Mouse (Mus musculus): ENCODE data around the gene Tbc1d10a. TPM values are rescaled to one million over a fixed set of nuclear protein-coding genes. Genes with fewer than 3 reads are reported as not detected.
A peak's percentile ranks its signal among the peaks of the same experiment; 100 is the strongest.

The Tbc1d10a gene
- polyA plus RNA-seq, 1 experiment from 2014 or later = 27.7 TPM

GRCm38 (mm10) chr11:4251376-4251775 lies 64.8 kb downstream of the Tbc1d10a start:
- no peak overlapping the region for H3K4me3 ChIP-seq
- ATAC-seq (ENCODE audit: low FRiP score, low read depth) = no peak
- H3K4me1 ChIP-seq = no peaks in the 10 kb centered on the region
- no peaks in the 10 kb centered on the region for H3K27me3 ChIP-seq (replicated peaks)
- H3K27ac ChIP-seq = no peak overlapping the region
- no peak overlapping the region for H3K4me2 ChIP-seq (replicated peaks)
- H3K36me3 ChIP-seq = no peaks in the 10 kb centered on the region
- 77% methylated on average over 3 of the region's 3 CpGs for WGBS
- no peaks in the 10 kb centered on the region for H3K9me3 ChIP-seq
- no peak overlapping the region for H3K9ac ChIP-seq

GRCm38 (mm10) chr11:4252886-4253285 lies 66.3 kb downstream of the Tbc1d10a start:
- no peak for ATAC-seq (ENCODE audit: low FRiP score, low read depth)
- no peak overlapping the region for H3K9ac ChIP-seq
- H3K27me3 ChIP-seq (replicated peaks) = no peaks in the 10 kb centered on the region
- H3K36me3 ChIP-seq = no peaks in the 10 kb centered on the region
- no peak overlapping the region for H3K4me2 ChIP-seq (replicated peaks)
- H3K27ac ChIP-seq = no peak overlapping the region
- H3K4me3 ChIP-seq = no peak overlapping the region
- H3K9me3 ChIP-seq = no peaks in the 10 kb centered on the region
- H3K4me1 ChIP-seq = no peaks in the 10 kb centered on the region
- 68% methylated on average over 2 of the region's 2 CpGs for WGBS

GRCm38 (mm10) chr11:4256846-4257607 lies 70.4 kb downstream of the Tbc1d10a start, which contains the start of gene Lif:
Gene Lif, plus strand, starts transcription at chr11:4257557.
- Histone ChIP-seq H3K9ac (no peak within 1 kb of the TSS), H3K4me2 (replicated peaks) (peak within 1 kb of the TSS; percentile 46), H3K9me3 (no peaks in the 10 kb centered on the region), H3K4me1 (peaks cover 6% of the 10 kb centered on the region; the same call in 1 of the 2 replicates), H3K27me3 (replicated peaks) (no peaks in the 10 kb centered on the region), H3K27ac (no peak within 1 kb of the TSS), H3K4me3 (no peak within 1 kb of the TSS), H3K36me3 (no peaks in the 10 kb centered on the region)
- ATAC-seq (ENCODE audit: low FRiP score, low read depth) = no peak
- 62% methylated on average over 11 of the region's 11 CpGs for WGBS

GRCm38 (mm10) chr11:4257756-4258155 lies 71.2 kb downstream of the Tbc1d10a start:
- Histone ChIP-seq H3K9me3 (no peaks in the 10 kb centered on the region), H3K4me2 (replicated peaks) (no peak overlapping the region), H3K36me3 (no peaks in the 10 kb centered on the region), H3K4me1 (peaks cover 6% of the 10 kb centered on the region; the same call in 1 of the 2 replicates), H3K4me3 (no peak overlapping the region), H3K9ac (no peak overlapping the region), H3K27me3 (replicated peaks) (no peaks in the 10 kb centered on the region), H3K27ac (no peak overlapping the region)
- WGBS = 66% methylated on average over 5 of the region's 5 CpGs
- no peak for ATAC-seq (ENCODE audit: low FRiP score, low read depth)

- H3K4me3 ChIP-seq = no peak overlapping the region
- H3K4me1 ChIP-seq = peaks cover 6% of the 10 kb centered on the region; the same call in 1 of the 2 replicates
- no peaks in the 10 kb centered on the region for H3K27me3 ChIP-seq (replicated peaks)
- peak; percentile 59; the same call in 1 of the 2 replicates for ATAC-seq (ENCODE audit: low FRiP score, low read depth)
- WGBS = under 1% methylated on average over 7 of the region's 7 CpGs
- H3K9ac ChIP-seq = no peak overlapping the region
- H3K9me3 ChIP-seq = no peaks in the 10 kb centered on the region
- peak overlapping the region; percentile 46 for H3K4me2 ChIP-seq (replicated peaks)
- no peak overlapping the region for H3K27ac ChIP-seq
- no peaks in the 10 kb centered on the region for H3K36me3 ChIP-seq
Observed at GRCm38 (mm10) chr11:4258657-4259082, 72.1 kb downstream of the Tbc1d10a start.

GRCm38 (mm10) chr11:4260463-4261187 lies 74.0 kb downstream of the Tbc1d10a start:
- 58% methylated on average over 14 of the region's 14 CpGs for WGBS
- no peak overlapping the region for H3K4me2 ChIP-seq (replicated peaks)

GRCm38 (mm10) chr11:4261188-4261494 lies 74.6 kb downstream of the Tbc1d10a start:
- H3K9ac ChIP-seq = no peak overlapping the region
- 51% methylated on average over 7 of the region's 7 CpGs for WGBS

More at GRCm38 (mm10) chr11:4260463-4261187, 74.0 kb downstream of the Tbc1d10a start:
- H3K4me3 ChIP-seq = no peak overlapping the region
- no peaks in the 10 kb centered on the region for H3K36me3 ChIP-seq
- H3K27ac ChIP-seq = no peak overlapping the region
- peaks cover 6% of the 10 kb centered on the region; the same call in 1 of the 2 replicates for H3K4me1 ChIP-seq
- no peak overlapping the region for H3K9ac ChIP-seq
- ATAC-seq (ENCODE audit: low FRiP score, low read depth) = no peak
- no peaks in the 10 kb centered on the region for H3K9me3 ChIP-seq
- peaks cover 13% of the 10 kb centered on the region for H3K27me3 ChIP-seq (replicated peaks)

GRCm38 (mm10) chr11:4261969-4262368 lies 75.4 kb downstream of the Tbc1d10a start:
- ATAC-seq (ENCODE audit: low FRiP score, low read depth) = no peak
- H3K4me2 ChIP-seq (replicated peaks) = no peak overlapping the region
- H3K9ac ChIP-seq = no peak overlapping the region
- 43% methylated on average over 5 of the region's 5 CpGs for WGBS
- H3K27ac ChIP-seq = no peak overlapping the region
- no peak overlapping the region for H3K4me3 ChIP-seq
- H3K36me3 ChIP-seq = no peaks in the 10 kb centered on the region
- H3K4me1 ChIP-seq = peaks cover 15% of the 10 kb centered on the region
- no peaks in the 10 kb centered on the region for H3K9me3 ChIP-seq
- H3K27me3 ChIP-seq (replicated peaks) = peaks cover 27% of the 10 kb centered on the region

More at GRCm38 (mm10) chr11:4261188-4261494, 74.6 kb downstream of the Tbc1d10a start:
- H3K36me3 ChIP-seq = no peaks in the 10 kb centered on the region
- ATAC-seq (ENCODE audit: low FRiP score, low read depth) = no peak
- no peak overlapping the region for H3K27ac ChIP-seq
- no peak overlapping the region for H3K4me2 ChIP-seq (replicated peaks)
- H3K9me3 ChIP-seq = no peaks in the 10 kb centered on the region
- no peak overlapping the region for H3K4me3 ChIP-seq
- peaks cover 8% of the 10 kb centered on the region; the same call in 1 of the 2 replicates for H3K4me1 ChIP-seq
- H3K27me3 ChIP-seq (replicated peaks) = peaks cover 19% of the 10 kb centered on the region

GRCm38 (mm10) chr11:4262847-4263246 lies 76.3 kb downstream of the Tbc1d10a start:
- Histone ChIP-seq H3K4me2 (replicated peaks) (no peak overlapping the region), H3K4me3 (no peak overlapping the region), H3K27me3 (replicated peaks) (peaks cover 36% of the 10 kb centered on the region), H3K9me3 (no peaks in the 10 kb centered on the region), H3K9ac (no peak overlapping the region), H3K4me1 (peaks cover 18% of the 10 kb centered on the region), H3K36me3 (no peaks in the 10 kb centered on the region), H3K27ac (no peak overlapping the region)
- WGBS = 25% methylated on average over 7 of the region's 7 CpGs
- ATAC-seq (ENCODE audit: low FRiP score, low read depth) = no peak

GRCm38 (mm10) chr11:4263296-4263695 lies 76.7 kb downstream of the Tbc1d10a start:
- peaks cover 18% of the 10 kb centered on the region for H3K4me1 ChIP-seq
- H3K4me2 ChIP-seq (replicated peaks) = no peak overlapping the region
- H3K27me3 ChIP-seq (replicated peaks) = peaks cover 40% of the 10 kb centered on the region
- no peak for ATAC-seq (ENCODE audit: low FRiP score, low read depth)
- H3K27ac ChIP-seq = no peak overlapping the region
- H3K9ac ChIP-seq = no peak overlapping the region
- no peak overlapping the region for H3K4me3 ChIP-seq
- no peaks in the 10 kb centered on the region for H3K36me3 ChIP-seq
- WGBS = 54% methylated on average over 1 of the region's 1 CpGs
- H3K9me3 ChIP-seq = no peaks in the 10 kb centered on the region

GRCm38 (mm10) chr11:4264066-4264465 lies 77.5 kb downstream of the Tbc1d10a start:
- Histone ChIP-seq H3K4me1 (peaks cover 18% of the 10 kb centered on the region), H3K27me3 (replicated peaks) (peaks cover 44% of the 10 kb centered on the region)

More at GRCm38 (mm10) chr11:4264066-4264465, 77.5 kb downstream of the Tbc1d10a start:
- no peak overlapping the region for H3K4me2 ChIP-seq (replicated peaks)
- no peaks in the 10 kb centered on the region for H3K36me3 ChIP-seq
- WGBS = 73% methylated on average over 7 of the region's 7 CpGs
- ATAC-seq (ENCODE audit: low FRiP score, low read depth) = no peak
- no peak overlapping the region for H3K27ac ChIP-seq
- no peaks in the 10 kb centered on the region for H3K9me3 ChIP-seq
- no peak overlapping the region for H3K4me3 ChIP-seq
- no peak overlapping the region for H3K9ac ChIP-seq
